Mouse (Mus musculus) layer of hippocampus, adult 9-11 months (tissue): ENCODE data around the gene Zbed3.
"Not testable (repeated sequence)": the region's sequence is repeated elsewhere in the genome, so short reads cannot be mapped to it uniquely, and the experiment has no call there.

ENCODE experiments used
- DNase-seq: peaks from one replicate; pipeline ENCODE4 v3.0.0; 2022

Zbed3 gene

DNA sequence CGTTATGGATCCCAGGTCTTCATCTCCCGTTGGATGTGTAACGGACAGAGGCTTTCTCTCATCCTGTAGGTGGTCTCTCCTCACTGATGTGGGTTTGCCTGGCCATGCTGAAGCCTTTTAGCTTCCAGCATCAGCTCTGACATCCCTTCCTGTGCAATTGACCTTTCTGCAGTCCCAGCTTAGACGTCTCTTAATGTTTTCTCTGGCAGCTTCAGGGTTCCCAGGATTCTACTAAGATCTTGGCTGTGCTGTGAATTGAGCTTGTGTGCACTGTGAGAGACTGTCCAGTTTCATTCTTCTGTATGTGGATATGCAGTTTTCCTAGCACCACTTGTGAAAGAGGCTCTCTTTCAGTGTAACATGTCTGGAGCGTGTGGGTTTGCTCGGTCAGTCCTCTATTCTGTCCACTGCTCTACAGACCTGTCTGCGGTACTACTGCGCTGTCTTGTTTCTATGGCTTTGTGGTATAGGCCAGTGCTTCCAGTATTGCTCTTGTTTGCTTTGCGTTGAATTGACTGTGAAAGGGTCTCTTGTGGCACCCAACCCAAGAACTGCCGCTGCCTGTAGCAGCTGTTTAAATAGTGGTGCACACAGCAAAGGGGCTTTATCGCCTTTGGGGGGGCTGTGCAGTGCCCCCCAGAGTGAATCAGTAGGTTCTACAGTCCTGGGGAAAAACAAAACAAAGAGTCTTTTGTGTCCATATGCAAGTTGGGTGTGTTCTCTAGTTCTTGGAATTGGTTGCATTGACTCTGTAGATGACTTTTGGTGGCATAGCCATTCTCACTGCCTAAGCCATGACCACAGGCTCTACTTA, 8.9 kb downstream of the Zbed3 start:
- no peak for DNase-seq

DNA sequence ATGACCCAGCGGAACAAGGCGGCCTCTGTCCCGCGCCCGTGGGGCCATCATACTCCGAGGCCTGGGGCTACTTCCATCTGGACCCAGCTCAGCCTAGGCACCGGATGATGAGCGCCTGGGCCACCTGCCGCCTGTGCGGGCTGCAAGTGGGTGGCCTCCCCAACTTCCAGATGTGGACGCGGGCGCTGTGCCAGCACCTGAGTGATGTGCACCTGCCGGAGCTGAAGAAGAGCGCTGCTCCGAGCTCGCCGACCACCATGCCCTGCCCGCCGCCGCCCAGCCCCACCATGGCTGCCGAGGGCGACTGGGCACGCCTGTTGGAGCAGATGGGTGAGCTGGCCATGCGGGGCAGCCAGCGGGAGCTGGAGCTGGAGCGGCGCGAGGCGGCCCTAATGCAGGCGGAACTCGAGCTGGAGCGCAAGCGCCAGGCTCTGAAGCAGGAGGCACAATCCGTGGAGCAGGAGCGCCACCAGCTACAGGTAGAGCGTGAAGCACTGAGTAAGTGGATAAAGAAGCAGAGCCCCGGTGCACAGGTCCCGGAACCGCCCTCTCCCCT, 12.8 kb downstream of the Zbed3 start:
- DNase-seq = peak; percentile 34

DNA sequence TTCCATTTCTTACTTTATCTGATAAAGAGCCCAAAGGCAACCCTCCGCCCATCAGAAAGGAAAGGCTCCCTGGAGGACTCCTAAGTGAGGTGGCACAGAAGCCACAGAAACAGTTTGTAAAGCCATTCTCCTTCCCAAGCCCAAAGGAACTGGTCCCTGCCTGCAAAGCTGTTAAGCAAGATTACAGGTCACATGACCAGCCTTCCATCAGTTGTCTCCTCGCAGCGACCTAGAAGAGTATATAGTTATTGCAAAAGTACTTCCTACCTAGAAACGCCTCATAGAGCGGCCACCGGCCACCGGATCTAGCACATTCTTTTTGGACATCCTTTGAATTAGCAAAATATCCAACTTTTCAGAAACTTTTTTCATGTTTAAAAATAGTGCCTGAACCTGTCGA, 20.1 kb downstream of the Zbed3 start:
- no peak for DNase-seq

DNA sequence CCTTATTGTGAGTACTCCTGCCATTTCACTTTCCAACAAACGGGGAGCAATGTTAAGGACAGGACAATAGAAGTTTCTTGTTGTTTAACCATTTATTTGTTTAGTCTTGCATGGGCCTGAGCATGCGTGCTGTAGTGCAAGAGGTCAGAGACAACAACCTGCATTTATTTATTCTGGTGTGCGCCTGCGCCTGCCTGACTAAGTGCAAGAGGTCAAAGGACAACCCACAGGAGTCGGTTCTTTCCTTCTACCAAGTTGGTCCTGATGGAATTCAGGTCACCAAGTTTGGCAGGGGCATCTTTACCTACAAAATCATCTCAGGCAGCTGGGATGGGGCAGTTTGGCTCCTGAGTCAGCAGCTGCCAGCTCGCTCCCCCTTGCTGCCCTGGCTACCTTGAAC, 22.5 kb downstream of the Zbed3 start:
- DNase-seq = no peak

DNA sequence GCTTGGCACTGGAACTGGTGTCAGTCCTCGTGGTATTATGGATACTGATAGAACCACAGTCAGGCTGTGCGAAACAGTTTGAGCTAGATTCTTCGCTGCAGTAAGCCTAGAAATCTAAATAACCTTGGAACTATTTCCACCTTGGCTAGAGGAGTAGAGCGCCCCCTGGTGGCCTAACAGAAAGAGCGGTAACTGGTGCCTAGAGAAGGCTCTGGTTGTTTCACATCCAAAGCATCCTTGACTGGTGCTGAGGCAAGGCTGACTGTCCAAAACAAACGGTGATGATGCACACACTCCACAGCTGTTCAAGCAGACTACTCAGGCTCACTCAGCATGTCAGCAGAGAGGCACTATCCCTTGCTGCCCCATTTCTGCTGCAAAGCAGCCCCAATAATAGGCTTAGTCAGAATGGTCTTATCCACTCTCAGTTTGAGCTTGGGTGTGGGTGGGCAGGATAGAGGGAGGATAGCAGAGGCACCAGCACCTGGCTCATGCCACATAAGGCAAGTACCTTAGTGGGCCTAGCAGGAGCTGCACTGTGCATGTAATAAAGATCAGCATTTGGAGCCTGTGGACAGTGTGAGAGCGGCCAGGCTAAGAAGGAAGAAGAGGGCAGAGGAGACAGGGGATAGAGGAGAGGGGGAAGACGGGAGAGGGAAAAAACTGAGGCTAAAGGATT, 23.7 kb downstream of the Zbed3 start:
- peak; percentile 73 for DNase-seq

DNA sequence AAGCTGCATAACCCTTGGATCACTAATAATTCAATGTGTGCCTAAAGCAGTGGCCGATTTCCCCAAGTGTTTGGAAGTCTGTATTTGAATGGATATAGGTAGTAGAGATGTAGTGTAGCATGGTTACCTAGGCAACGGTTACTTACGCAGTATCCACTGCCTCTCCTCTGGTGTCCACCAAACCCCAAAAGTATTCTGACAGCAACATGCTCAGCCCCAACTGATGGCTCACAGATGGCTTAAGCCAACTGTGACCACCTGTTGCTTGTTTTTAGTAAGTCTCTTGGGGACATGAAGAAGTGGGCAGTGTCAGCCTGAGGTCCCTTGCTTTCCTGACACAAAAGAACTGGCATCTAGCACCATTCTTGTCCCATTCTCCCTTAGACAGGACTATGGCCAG, 25.1 kb downstream of the Zbed3 start:
- DNase-seq = no peak

DNA sequence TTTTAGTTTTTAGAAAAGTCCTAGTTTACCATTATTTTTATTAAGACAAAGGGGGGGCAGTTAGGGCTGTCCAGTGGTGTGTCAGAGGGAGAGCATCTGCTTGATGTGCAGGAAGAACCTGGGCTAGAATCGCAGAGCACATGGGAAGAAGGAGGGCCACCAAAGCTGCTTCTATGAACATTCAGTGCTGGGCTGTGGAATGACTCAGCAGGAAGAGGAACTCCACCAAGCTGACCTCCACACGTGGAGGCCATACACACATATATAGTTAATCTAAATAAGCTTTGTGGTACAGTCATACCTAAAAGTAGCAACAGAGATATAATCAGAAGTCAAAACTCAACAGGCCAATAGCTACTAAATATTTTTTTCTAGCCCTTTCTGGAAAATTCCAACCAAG, 34.8 kb downstream of the Zbed3 start:
- no peak for DNase-seq

DNA sequence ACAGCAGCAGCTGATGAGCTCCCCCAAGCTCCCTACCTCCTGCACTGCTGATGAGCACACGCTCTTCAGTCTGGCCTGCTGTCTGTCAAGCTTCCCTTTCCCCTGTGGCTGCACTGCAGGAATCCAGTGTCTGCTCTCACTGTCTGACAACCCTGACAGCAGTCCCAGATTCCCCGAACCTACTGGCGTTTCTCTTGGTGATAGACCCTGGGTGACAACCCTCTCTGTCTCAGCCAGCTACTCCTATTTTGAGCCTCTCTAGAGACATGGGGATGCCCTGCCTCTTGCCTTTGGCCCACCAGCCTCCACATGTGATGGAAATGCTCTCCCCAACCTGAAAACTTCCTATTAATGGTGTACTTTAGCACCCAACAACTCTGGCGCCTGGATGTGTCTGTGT, 40.0 kb downstream of the Zbed3 start:
- DNase-seq = no peak

DNA sequence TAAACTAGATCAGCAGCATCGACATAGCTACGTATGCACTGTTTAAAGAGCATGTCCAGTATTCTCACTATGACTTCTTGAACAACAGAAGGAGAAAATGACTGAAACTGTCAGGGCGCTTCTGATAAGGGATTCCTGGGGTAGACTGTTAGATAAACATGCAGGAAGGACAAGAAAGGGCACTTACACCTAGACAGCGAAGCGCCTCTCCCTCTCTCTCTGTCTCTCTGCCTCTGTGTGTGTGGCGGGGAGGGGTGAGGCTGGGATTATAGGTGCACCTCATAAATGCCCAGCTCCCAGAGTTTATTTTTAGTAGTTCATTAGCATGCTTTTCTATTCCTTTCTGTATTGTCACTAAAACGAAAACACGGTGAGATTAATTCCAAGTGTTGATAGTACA, 42.9 kb downstream of the Zbed3 start:
- DNase-seq = no peak

DNA sequence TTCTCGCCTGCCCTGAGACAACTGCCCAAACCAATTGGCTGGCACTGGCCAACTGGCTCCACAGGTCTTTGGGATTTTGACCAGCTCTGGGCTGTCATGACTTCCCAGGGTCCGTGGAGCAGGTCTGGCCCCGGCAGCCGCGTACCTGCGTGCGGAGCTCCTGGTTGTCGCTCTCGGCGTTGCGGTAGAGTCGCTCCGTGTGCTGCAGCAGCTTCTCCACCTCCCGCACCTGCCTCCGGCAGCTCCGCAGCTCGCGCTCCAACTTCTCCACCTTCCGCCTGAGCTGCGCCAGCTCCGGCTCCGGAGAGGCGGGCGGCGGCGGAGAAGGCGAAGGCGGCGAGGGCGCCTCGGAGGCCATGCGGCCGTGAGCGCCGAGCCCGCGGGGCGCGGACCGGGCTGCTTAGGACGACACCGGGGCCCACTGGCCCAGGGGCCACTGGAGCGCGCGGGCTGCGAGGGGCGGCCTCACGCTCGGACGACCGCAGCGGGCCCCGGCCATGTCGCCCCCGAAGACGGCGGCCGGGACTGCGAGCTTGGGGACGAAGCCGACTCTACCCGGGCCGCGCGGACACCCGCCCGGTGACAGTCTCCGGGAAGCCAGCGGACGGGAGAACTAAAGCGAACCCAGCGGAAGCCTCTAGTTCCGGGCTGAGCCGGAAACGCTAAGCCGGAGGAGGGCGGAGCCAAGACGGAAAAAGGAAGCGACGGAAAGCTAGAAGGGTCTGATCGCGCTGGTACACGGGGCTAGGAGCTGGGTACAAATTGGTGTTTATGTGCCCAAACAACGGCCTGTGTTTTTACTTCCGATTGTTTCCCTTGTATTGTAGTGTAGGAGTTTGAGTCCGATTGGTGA, 51.5 kb downstream of the Zbed3 start, which contains the start of gene Aggf1:
Gene Aggf1 (minus strand): TSS at position 652 of the 853 bp plus-strand sequence.
- DNase-seq = peak; percentile 87

DNA sequence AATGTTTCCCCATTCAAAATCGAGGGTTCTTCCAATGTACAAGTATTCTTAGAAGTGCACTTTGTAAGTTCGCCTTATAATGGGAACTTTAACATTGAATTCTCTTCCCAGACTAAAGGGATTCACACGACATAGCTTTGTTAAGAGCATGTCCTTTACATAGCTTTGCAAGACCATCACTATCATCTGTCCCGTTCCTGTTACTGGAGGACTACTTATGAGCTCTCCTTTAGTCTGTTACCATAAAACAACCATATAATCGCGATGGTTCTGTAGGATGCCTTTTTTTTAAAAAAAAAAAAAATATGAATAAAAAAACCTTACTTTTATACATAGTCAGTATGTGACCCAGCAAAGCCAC, 52.1 kb downstream of the Zbed3 start:
- DNase-seq = no peak

DNA sequence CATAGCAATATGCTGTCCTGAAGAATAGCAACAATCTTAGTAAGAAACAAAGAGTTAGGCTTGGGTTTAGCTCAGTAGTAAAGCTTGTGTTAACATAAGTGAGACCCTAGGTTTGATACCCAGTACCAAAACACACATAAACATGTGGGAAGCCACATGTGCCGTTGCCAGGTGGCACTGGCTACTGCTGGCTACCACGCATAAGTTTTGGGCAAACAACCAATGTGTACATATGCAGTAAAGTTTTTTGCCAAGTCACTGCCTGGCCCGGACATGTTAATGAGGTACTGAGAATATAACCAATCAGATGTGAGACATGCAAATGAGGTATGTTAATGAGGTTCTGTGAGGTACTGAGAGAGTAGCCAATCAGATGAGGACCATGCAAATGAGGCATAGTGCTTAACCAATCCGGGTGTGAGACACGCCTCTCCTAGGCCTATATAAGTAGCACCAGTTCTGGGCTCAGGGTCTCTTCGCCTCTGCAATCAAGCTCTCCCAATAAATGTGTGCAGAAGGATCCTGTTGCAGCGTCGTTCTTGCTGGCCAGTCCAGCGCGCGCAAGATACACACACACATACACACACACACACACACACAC, 53.4 kb downstream of the Zbed3 start:
- not testable (repeated sequence) for DNase-seq

DNA sequence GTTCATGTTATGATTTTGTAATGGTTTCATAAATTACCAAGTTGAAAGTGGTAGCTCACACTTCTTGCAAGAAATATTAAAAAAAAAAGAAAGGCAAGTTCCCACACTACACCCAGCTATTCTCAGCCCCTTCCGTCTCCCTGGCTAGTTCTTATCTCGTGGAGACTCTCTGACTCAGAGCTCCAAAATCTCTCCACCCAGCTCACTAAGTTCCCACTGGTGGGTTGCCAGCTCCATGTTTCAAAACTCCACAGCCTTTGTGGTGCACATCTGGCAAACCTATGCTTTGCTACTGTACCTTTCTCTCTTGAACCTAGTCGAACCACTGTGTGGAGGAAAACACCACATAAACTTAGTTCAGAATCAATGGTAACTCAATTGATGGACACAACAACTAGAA, 55.3 kb downstream of the Zbed3 start:
- no peak for DNase-seq

DNA sequence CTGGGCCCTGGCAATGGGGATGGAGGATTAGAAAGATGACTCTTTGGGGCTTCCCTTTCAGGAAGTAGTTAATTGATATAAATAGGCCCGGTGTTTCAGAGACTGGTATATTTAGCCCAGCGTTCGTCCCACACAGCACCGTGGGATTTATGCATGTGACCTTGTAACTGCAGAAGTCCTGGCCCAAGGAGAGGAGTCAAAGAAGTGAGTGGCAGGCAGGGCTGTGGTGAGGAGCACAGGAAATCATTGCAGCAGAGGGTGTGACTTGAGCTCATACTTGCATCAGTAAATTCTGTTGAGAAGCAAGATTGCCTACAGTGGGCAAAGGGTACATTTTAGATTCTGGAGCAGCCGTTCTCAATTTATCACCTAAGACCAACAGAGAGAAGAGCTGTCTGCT, 59.0 kb downstream of the Zbed3 start:
- no peak for DNase-seq
